Mouse (Mus musculus): ENCODE measurements around the gene Akr1c20. TPM values are rescaled to one million over a fixed set of nuclear protein-coding genes. Genes with fewer than 3 reads are reported as not detected.

Gene Akr1c20
- polyA plus RNA-seq (2015; fragmentation: Nextera tagmentation; extraction: Ambion mirVana), result not detected in 2 replicates

- Histone ChIP-seq H3K27ac (no peak within 1 kb of the TSS), H3K4me2 (no peak within 1 kb of the TSS), H3K9me3 (no peaks in the 10 kb centered on the region), H3K9ac (no peak within 1 kb of the TSS), H3K36me3 (no peaks in the 10 kb centered on the region), H3K4me3 (no peak within 1 kb of the TSS), H3K27me3 (no peaks in the 10 kb centered on the region), H3K4me1 (no peaks in the 10 kb centered on the region)
- WGBS, result 74% methylated on average over 2 of the region's 2 CpGs
- no peak for ATAC-seq (ENCODE audit: insufficient number of reproducible peaks, low FRiP score, low TSS enrichment, low read depth)
Observed at GRCm38 (mm10) chr13:4523201-4523838, at the start of gene Akr1c20. Gene Akr1c20 (minus strand): TSS chr13:4523345.

- Histone ChIP-seq H3K27ac (no peak overlapping the region), H3K4me1 (no peaks in the 10 kb centered on the region), H3K27me3 (no peaks in the 10 kb centered on the region), H3K4me2 (no peak overlapping the region), H3K36me3 (no peaks in the 10 kb centered on the region), H3K9ac (no peak overlapping the region), H3K9me3 (no peaks in the 10 kb centered on the region), H3K4me3 (no peak overlapping the region)
- whole genome bisulfite sequencing, result 80% methylated on average over 2 of the region's 2 CpGs
- ATAC-seq (ENCODE audit: insufficient number of reproducible peaks, low FRiP score, low TSS enrichment, low read depth), result no peak
Observed at GRCm38 (mm10) chr13:4565996-4566395, 42.9 kb upstream of the Akr1c20 start.

DNA sequence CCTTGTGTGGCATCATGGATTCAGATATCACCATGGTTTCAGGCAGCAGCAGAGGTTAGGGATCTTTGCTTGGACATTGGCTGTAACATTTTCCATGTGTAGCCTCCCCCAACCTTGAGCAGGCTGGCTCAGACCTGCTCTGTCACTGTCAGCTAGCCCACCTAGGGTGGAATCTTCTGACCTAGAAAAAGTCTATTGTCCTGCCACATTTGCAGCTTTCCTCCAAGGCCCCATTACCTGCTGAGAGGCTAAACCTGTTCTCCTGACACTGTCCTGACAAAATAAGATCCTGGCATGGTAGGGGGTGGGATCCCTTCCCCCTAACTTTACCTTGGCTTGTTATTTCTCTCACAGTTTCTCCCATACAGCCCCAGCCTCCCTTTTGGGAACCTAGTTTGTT lies 37.4 kb upstream of the Akr1c20 start:
- Histone ChIP-seq H3K27ac (no peak overlapping the region), H3K36me3 (no peaks in the 10 kb centered on the region), H3K9me3 (no peaks in the 10 kb centered on the region), H3K4me3 (no peak overlapping the region), H3K4me2 (no peak overlapping the region), H3K27me3 (no peaks in the 10 kb centered on the region), H3K4me1 (no peaks in the 10 kb centered on the region), H3K9ac (no peak overlapping the region)
- no peak for ATAC-seq (ENCODE audit: insufficient number of reproducible peaks, low FRiP score, low TSS enrichment, low read depth)

- no peaks in the 10 kb centered on the region for H3K27me3 ChIP-seq
- no peak for ATAC-seq (ENCODE audit: insufficient number of reproducible peaks, low FRiP score, low TSS enrichment, low read depth)
- no peaks in the 10 kb centered on the region for H3K4me1 ChIP-seq
- no peak overlapping the region for H3K9ac ChIP-seq
- no peaks in the 10 kb centered on the region for H3K36me3 ChIP-seq
- no peak overlapping the region for H3K4me2 ChIP-seq
- H3K4me3 ChIP-seq, result no peak overlapping the region
- H3K27ac ChIP-seq, result no peak overlapping the region
- WGBS, result 57% methylated on average over 1 of the region's 1 CpGs
- no peaks in the 10 kb centered on the region for H3K9me3 ChIP-seq
Observed at GRCm38 (mm10) chr13:4559143-4559542, 36.0 kb upstream of the Akr1c20 start.

DNA sequence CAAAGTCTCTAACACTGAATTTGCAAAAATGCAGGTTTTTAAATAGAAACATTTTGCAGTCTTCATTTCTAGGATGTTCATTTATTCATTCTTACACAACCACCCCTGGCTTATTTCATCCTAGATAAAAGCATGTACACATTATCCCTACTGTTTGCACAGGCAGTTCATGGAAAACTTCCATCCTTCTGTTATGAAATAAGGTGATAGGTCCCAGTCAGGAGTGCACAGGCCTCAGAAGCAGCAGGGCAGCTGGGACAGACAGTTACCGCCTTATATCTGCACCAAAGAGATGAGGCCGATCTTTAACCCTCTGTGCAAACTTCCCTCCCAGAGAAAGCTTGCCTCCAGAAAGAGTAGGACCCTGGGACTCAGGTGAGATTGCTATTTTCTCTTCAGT lies 8.3 kb downstream of the Akr1c20 start:
- 85% methylated on average over 2 of the region's 2 CpGs for WGBS
- Histone ChIP-seq H3K4me2 (no peak overlapping the region), H3K9ac (no peak overlapping the region), H3K4me3 (no peak overlapping the region), H3K9me3 (no peaks in the 10 kb centered on the region), H3K27me3 (no peaks in the 10 kb centered on the region), H3K36me3 (no peaks in the 10 kb centered on the region), H3K27ac (no peak overlapping the region), H3K4me1 (no peaks in the 10 kb centered on the region)
- ATAC-seq (ENCODE audit: insufficient number of reproducible peaks, low FRiP score, low TSS enrichment, low read depth), result no peak

GRCm38 (mm10) chr13:4467896-4468295 lies 55.2 kb downstream of the Akr1c20 start:
- H3K36me3 ChIP-seq, result no peaks in the 10 kb centered on the region
- H3K9ac ChIP-seq, result no peak overlapping the region
- WGBS, result 76% methylated on average over 1 of the region's 1 CpGs
- H3K4me1 ChIP-seq, result no peaks in the 10 kb centered on the region
- H3K4me3 ChIP-seq, result no peak overlapping the region
- no peak overlapping the region for H3K27ac ChIP-seq
- no peak overlapping the region for H3K4me2 ChIP-seq
- ATAC-seq (ENCODE audit: insufficient number of reproducible peaks, low FRiP score, low TSS enrichment, low read depth), result no peak
- H3K27me3 ChIP-seq, result no peaks in the 10 kb centered on the region
- H3K9me3 ChIP-seq, result no peaks in the 10 kb centered on the region

DNA sequence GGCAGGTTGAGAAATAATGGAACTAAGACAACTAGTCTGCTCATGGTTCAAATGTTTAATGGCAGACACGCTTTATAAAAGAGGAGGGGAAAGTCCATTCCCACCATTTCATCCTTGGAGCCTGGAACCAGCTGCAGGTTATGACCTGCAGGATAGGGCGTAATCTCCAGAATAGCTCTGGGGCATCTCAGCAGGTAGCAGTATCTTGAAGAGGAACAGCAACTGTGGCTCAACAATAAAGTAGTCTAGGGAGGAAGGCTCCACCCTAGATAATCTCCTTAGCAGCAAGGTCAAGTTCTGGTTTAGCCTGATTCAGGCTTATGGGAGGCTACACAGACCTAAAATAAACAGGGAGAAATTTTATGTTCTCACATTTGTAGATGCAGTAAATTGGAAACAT lies 57.5 kb downstream of the Akr1c20 start:
- Histone ChIP-seq H3K36me3 (no peaks in the 10 kb centered on the region), H3K27me3 (no peaks in the 10 kb centered on the region), H3K9ac (no peak overlapping the region), H3K27ac (no peak overlapping the region), H3K4me1 (no peaks in the 10 kb centered on the region), H3K4me3 (no peak overlapping the region), H3K9me3 (no peaks in the 10 kb centered on the region), H3K4me2 (no peak overlapping the region)
- no peak for ATAC-seq (ENCODE audit: insufficient number of reproducible peaks, low FRiP score, low TSS enrichment, low read depth)
- 91% methylated on average over 2 of the region's 2 CpGs for WGBS

Other genes with a start within 250 kb of the Akr1c20 start
- gene Akr1c12, start 243.9 kb downstream of the Akr1c20 start, polyA plus RNA-seq (2015; fragmentation: Nextera tagmentation; extraction: Ambion mirVana), result not detected in 2 replicates
- gene Akr1c6, start 89.0 kb downstream of the Akr1c20 start, polyA plus RNA-seq (2015; fragmentation: Nextera tagmentation; extraction: Ambion mirVana), result not detected in 2 replicates
- not detected in 2 replicates for gene Akr1c21, start 50.7 kb upstream of the Akr1c20 start, polyA plus RNA-seq (2015; fragmentation: Nextera tagmentation; extraction: Ambion mirVana)
- gene Akr1e1, start 85.8 kb upstream of the Akr1c20 start, polyA plus RNA-seq (2015; fragmentation: Nextera tagmentation; extraction: Ambion mirVana), result 36.4 and 42.5 TPM in 2 replicates

All from limb, embryonic 15.5 days (tissue).